Mouse (Mus musculus): ENCODE data around the gene Rfx6. TPM values are rescaled to one million over a fixed set of nuclear protein-coding genes. Genes with fewer than 3 reads are reported as not detected.

Rfx6 gene
- polyA plus RNA-seq, 1 experiment from 2014 or later: not detected

- no peak overlapping the region for H3K27ac ChIP-seq (ENCODE audit: low read depth, low read length)
Observed at GRCm38 (mm10) chr10:51720904-51721303, 43.3 kb downstream of the Rfx6 start.

DNA sequence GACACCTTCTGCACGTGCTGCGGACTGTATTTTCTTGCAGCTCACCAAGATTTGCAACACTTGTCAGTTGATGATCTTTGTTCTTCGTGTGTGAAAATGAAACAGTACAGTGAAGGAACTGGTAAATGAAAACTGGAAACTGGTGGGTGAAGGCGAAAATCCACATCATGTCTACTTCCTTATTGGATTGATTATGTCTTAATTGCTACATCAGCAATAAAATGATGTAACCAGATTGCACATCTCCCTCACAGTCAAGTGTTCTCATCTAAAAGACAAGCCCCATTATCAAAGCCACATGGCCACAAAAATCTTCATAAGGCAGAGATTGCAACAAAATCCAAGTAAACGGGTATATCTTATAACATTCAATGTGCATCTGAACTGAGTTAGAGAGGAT lies 83.9 kb downstream of the Rfx6 start:
- 84% methylated on average over 5 of the region's 5 CpGs for WGBS
- DNase-seq (ENCODE audit: low spot score, missing footprints) (no peak), ATAC-seq (ENCODE audit: low FRiP score) (no peak)
- no peaks in the 10 kb centered on the region for H3K4me1 ChIP-seq (ENCODE audit: control insufficient read depth, insufficient read depth, low read length)
- no peak overlapping the region for H3K27ac ChIP-seq (ENCODE audit: low read depth, low read length)
- H3K36me3 ChIP-seq (ENCODE audit: control insufficient read depth, insufficient read depth, low read length): no peaks in the 10 kb centered on the region
- H3K27me3 ChIP-seq (ENCODE audit: control insufficient read depth, insufficient read depth, low read length): no peaks in the 10 kb centered on the region
- no peak overlapping the region for H3K4me3 ChIP-seq (ENCODE audit: low read depth, low read length)
- no peak overlapping the region for H3K9ac ChIP-seq (ENCODE audit: low read length)
- no peak overlapping the region for H3K4me2 ChIP-seq
- H3K9me3 ChIP-seq (ENCODE audit: control insufficient read depth, low read length): no peaks in the 10 kb centered on the region

More at GRCm38 (mm10) chr10:51720904-51721303, 43.3 kb downstream of the Rfx6 start:
- DNase-seq (ENCODE audit: low spot score, missing footprints) (no peak), ATAC-seq (ENCODE audit: low FRiP score) (no peak)
- Histone ChIP-seq H3K9me3 (ENCODE audit: control insufficient read depth, low read length) (no peaks in the 10 kb centered on the region), H3K9ac (ENCODE audit: low read length) (no peak overlapping the region), H3K4me1 (ENCODE audit: control insufficient read depth, insufficient read depth, low read length) (no peaks in the 10 kb centered on the region), H3K36me3 (ENCODE audit: control insufficient read depth, insufficient read depth, low read length) (no peaks in the 10 kb centered on the region), H3K4me2 (no peak overlapping the region), H3K4me3 (ENCODE audit: low read depth, low read length) (no peak overlapping the region), H3K27me3 (ENCODE audit: control insufficient read depth, insufficient read depth, low read length) (no peaks in the 10 kb centered on the region)
- WGBS: 71% methylated on average over 3 of the region's 3 CpGs

DNA sequence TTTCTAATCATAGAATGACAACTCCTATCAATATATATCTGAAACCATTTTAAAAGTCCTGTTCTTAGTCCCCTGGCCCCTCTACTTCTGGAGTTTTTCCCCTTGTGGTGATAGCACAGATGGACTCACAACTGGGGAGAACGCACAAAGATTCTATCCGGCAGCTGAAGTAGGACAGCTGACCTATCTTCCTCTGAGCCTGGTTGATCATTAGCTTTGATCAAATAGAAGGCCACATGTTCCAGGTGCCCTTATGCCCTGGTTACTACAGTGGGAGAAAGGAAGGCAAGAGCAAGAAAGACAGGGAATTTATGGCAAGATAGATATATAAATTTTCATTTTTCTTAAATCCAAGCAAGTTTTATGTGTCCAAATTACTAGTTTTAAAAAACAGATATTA lies 85.7 kb downstream of the Rfx6 start:
- Histone ChIP-seq H3K4me1 (ENCODE audit: control insufficient read depth, insufficient read depth, low read length) (no peaks in the 10 kb centered on the region), H3K27ac (ENCODE audit: low read depth, low read length) (no peak overlapping the region), H3K27me3 (ENCODE audit: control insufficient read depth, insufficient read depth, low read length) (no peaks in the 10 kb centered on the region), H3K9me3 (ENCODE audit: control insufficient read depth, low read length) (no peaks in the 10 kb centered on the region), H3K36me3 (ENCODE audit: control insufficient read depth, insufficient read depth, low read length) (no peaks in the 10 kb centered on the region), H3K9ac (ENCODE audit: low read length) (no peak overlapping the region), H3K4me3 (ENCODE audit: low read depth, low read length) (no peak overlapping the region), H3K4me2 (no peak overlapping the region)
- ATAC-seq (ENCODE audit: low FRiP score) (no peak), DNase-seq (ENCODE audit: low spot score, missing footprints) (no peak)
- 91% methylated on average over 2 of the region's 2 CpGs for WGBS

DNA sequence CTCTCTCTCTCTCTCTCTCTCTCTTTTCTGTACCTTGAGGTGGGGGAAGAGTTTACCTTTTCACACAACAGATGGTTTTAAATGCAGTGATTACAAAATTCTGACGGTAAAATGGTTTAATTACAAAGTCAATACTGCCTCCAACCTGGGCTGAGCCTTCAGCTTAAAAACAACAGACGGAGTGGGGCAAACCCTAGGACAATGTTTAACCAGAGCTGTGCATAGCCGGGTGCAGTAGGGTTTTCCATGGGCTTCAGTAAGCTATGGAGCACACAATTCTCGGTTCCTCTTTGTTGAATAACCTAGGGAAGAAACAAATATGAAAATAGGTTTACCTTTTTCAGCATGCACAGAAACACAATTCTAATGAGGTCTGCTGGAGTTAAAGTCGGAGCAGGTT lies 90.9 kb downstream of the Rfx6 start:
- H3K9ac ChIP-seq (ENCODE audit: low read length): no peak overlapping the region
- DNase-seq (ENCODE audit: low spot score, missing footprints) (no peak), ATAC-seq (ENCODE audit: low FRiP score) (no peak)
- H3K4me1 ChIP-seq (ENCODE audit: control insufficient read depth, insufficient read depth, low read length): no peaks in the 10 kb centered on the region
- H3K27ac ChIP-seq (ENCODE audit: low read depth, low read length): no peak overlapping the region
- no peak overlapping the region for H3K4me3 ChIP-seq (ENCODE audit: low read depth, low read length)
- 59% methylated on average over 5 of the region's 5 CpGs for WGBS
- H3K27me3 ChIP-seq (ENCODE audit: control insufficient read depth, insufficient read depth, low read length): no peaks in the 10 kb centered on the region
- H3K9me3 ChIP-seq (ENCODE audit: control insufficient read depth, low read length): no peaks in the 10 kb centered on the region
- no peak overlapping the region for H3K4me2 ChIP-seq
- no peaks in the 10 kb centered on the region for H3K36me3 ChIP-seq (ENCODE audit: control insufficient read depth, insufficient read depth, low read length)

DNA sequence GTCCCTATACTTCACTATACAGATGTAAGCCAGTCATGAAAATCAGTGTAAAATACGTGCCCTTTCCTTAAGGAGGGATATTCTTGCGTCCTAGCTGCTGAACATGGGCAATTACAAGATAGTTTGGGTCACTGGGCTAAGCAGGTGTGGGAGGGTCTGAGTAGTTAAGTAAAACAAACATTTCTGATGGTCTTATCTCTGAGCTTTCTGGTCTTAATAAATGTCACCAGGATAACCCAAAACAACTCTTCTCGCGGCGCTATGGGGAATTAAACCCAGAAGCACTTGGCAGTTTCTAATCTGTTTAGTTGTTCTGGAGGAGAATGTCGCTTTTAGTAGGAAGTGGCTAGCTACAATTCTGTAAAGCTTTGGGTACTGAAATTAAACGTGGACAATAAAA lies 91.7 kb downstream of the Rfx6 start:
- WGBS: 63% methylated on average over 7 of the region's 7 CpGs
- Histone ChIP-seq H3K4me3 (ENCODE audit: low read depth, low read length) (no peak overlapping the region), H3K4me2 (no peak overlapping the region), H3K27me3 (ENCODE audit: control insufficient read depth, insufficient read depth, low read length) (no peaks in the 10 kb centered on the region), H3K4me1 (ENCODE audit: control insufficient read depth, insufficient read depth, low read length) (no peaks in the 10 kb centered on the region), H3K27ac (ENCODE audit: low read depth, low read length) (no peak overlapping the region), H3K9ac (ENCODE audit: low read length) (no peak overlapping the region), H3K36me3 (ENCODE audit: control insufficient read depth, insufficient read depth, low read length) (no peaks in the 10 kb centered on the region), H3K9me3 (ENCODE audit: control insufficient read depth, low read length) (no peaks in the 10 kb centered on the region)
- ATAC-seq (ENCODE audit: low FRiP score) (no peak), DNase-seq (ENCODE audit: low spot score, missing footprints) (peak; percentile 78)

DNA sequence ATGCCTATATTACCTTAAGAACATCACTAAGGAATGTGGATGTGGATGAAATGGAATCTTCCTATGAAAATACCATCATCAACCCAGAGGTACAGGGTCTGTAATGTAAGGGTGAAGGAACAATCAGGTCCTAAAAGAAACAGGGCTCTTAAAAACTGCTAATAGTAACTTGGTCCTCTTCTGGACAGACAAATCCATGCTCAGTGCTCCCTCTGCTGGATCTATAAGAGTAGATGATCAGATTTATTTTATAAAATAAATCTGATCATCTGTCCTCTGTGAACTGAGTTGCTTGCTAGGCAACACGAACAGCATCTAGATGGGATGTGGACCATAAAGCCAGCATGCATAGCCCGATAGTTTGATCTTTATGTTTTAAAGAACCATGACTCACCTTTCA lies 102.1 kb downstream of the Rfx6 start:
- no peak overlapping the region for H3K9ac ChIP-seq (ENCODE audit: low read length)
- H3K27ac ChIP-seq (ENCODE audit: low read depth, low read length): no peak overlapping the region
- H3K9me3 ChIP-seq (ENCODE audit: control insufficient read depth, low read length): no peaks in the 10 kb centered on the region
- no peaks in the 10 kb centered on the region for H3K36me3 ChIP-seq (ENCODE audit: control insufficient read depth, insufficient read depth, low read length)
- H3K27me3 ChIP-seq (ENCODE audit: control insufficient read depth, insufficient read depth, low read length): no peaks in the 10 kb centered on the region
- ATAC-seq (ENCODE audit: low FRiP score) (no peak), DNase-seq (ENCODE audit: low spot score, missing footprints) (no peak)
- no peak overlapping the region for H3K4me3 ChIP-seq (ENCODE audit: low read depth, low read length)
- WGBS: 77% methylated on average over 2 of the region's 2 CpGs
- H3K4me1 ChIP-seq (ENCODE audit: control insufficient read depth, insufficient read depth, low read length): no peaks in the 10 kb centered on the region
- no peak overlapping the region for H3K4me2 ChIP-seq

Other genes with a start within 250 kb of the Rfx6 start
- not detected in 2 replicates for gene Gm49339, start 197.1 kb upstream of the Rfx6 start, polyA plus RNA-seq (2014; fragmentation: Nextera tagmentation; extraction: Ambion mirVana)
- 0.16 TPM in 1 of 2 replicates, not detected in the other for gene Lilr4b, start 197.1 kb upstream of the Rfx6 start, polyA plus RNA-seq (2014; fragmentation: Nextera tagmentation; extraction: Ambion mirVana)
- 1.0 and 1.2 TPM in 2 replicates for gene Lilrb4a, start 186.8 kb upstream of the Rfx6 start, polyA plus RNA-seq (2014; fragmentation: Nextera tagmentation; extraction: Ambion mirVana)
- 1.6 and 2.8 TPM in 2 replicates for gene Fam162b, start 87.2 kb upstream of the Rfx6 start, polyA plus RNA-seq (2014; fragmentation: Nextera tagmentation; extraction: Ambion mirVana)
- gene Gprc6a, start 46.3 kb upstream of the Rfx6 start, polyA plus RNA-seq (2014; fragmentation: Nextera tagmentation; extraction: Ambion mirVana): 0.11 TPM in 1 of 2 replicates, not detected in the other